Mouse (Mus musculus) myocyte (in vitro differentiated cells): ENCODE measurements at regions not wholly inside any gene's neighbourhood (a gene's known extent, or its start where the extent isn't known, plus 50 kb on each side); places are given as distances from the start of the nearest gene placed in this dataset.

Source experiments
- CEBPB ChIP-seq: IDR thresholded peaks from 2 replicates; pipeline ENCODE4 v1.6.1; 2011; ENCODE audit warnings: mild to moderate bottlenecking, moderate library complexity; ENCODE audit not compliant: poor library complexity, insufficient read depth, severe bottlenecking
- E2F4 ChIP-seq: IDR thresholded peaks from one replicate; pipeline ENCODE4 v1.6.1; 2011; ENCODE audit warnings: mild to moderate bottlenecking, control low read depth, moderate library complexity; ENCODE audit not compliant: insufficient read depth
- MAX ChIP-seq: IDR thresholded peaks from one replicate; pipeline ENCODE4 v1.6.1; 2011; ENCODE audit warnings: low read depth, mild to moderate bottlenecking, control low read depth
- MYOD1 ChIP-seq, 3 experiments: IDR thresholded peaks; one replicate each; pipeline ENCODE4 v1.6.1; 2011; ENCODE audit warnings: control low read depth in 2 of 3, low read depth in 2 of 3, mild to moderate bottlenecking in 2 of 3, moderate library complexity in 1 of 3; ENCODE audit not compliant: insufficient read length in 2 of 3, control insufficient read depth in 1 of 3
- MYOG ChIP-seq, 3 experiments: IDR thresholded peaks; one replicate each; pipeline ENCODE4 v1.6.1; 2011; ENCODE audit warnings: control low read depth in 2 of 3, low read depth in 2 of 3, mild to moderate bottlenecking in 2 of 3; ENCODE audit not compliant: insufficient read length in 2 of 3, control insufficient read depth in 1 of 3, insufficient read depth in 1 of 3
- POLR2A ChIP-seq: IDR thresholded peaks from one replicate; pipeline ENCODE4 v1.6.1; 2011; ENCODE audit warnings: low read depth, mild to moderate bottlenecking, control low read depth, moderate library complexity; ENCODE audit not compliant: insufficient read length
- POLR2AphosphoS2 ChIP-seq: IDR thresholded peaks from one replicate; pipeline ENCODE4 v1.6.1; 2011; ENCODE audit warnings: low read depth, control low read depth; ENCODE audit not compliant: insufficient read length
- REST ChIP-seq: IDR thresholded peaks from one replicate; pipeline ENCODE4 v1.6.1; 2011; ENCODE audit warnings: mild to moderate bottlenecking, control low read depth, moderate library complexity; ENCODE audit not compliant: insufficient read depth, insufficient read length
- SRF ChIP-seq: IDR thresholded peaks from one replicate; pipeline ENCODE4 v1.6.1; 2011; ENCODE audit warnings: low read depth; ENCODE audit not compliant: control insufficient read depth, insufficient read length
- TCF12 ChIP-seq: IDR thresholded peaks from one replicate; pipeline ENCODE4 v1.6.1; 2011; ENCODE audit warnings: mild to moderate bottlenecking, control low read depth; ENCODE audit not compliant: poor library complexity, insufficient read depth, severe bottlenecking
- TCF3 ChIP-seq: IDR thresholded peaks from one replicate; pipeline ENCODE4 v1.6.1; 2011; ENCODE audit warnings: low read depth, control low read depth; ENCODE audit not compliant: insufficient read length
- USF1 ChIP-seq: IDR thresholded peaks from one replicate; pipeline ENCODE4 v1.6.1; 2011; ENCODE audit warnings: low read depth, mild to moderate bottlenecking, control low read depth, moderate library complexity

GRCm38 (mm10) chr6:100483836-100484235 is 187.1 kb downstream of the Shq1 start:
- TF ChIP-seq POLR2A (no peak), E2F4 (no peak), TCF12 (no peak), POLR2AphosphoS2 (no peak), MYOG (IDR thresholded peaks at IDR 0.05; ENCODE audit: control insufficient read depth in 1 of 3, insufficient read depth in 1 of 3, insufficient read length in 2 of 3, low read depth in 2 of 3) (no peak), MYOD1 (IDR thresholded peaks at IDR 0.05; ENCODE audit: control insufficient read depth in 1 of 3, insufficient read length in 2 of 3, low read depth in 2 of 3) (no peak), CEBPB (no peak), MAX (no peak), USF1 (no peak), REST (no peak), TCF3 (no peak), SRF (no peak)
